Mouse (Mus musculus) spleen, adult 2 months (tissue): ENCODE measurements around the gene Npy5r. TPM values are rescaled to one million over a fixed set of nuclear protein-coding genes. Genes with fewer than 3 reads are reported as not detected.

ENCODE experiments used
- DNase-seq, 2 experiments: peaks; one replicate each; pipeline versions ENCODE4 v3.0.0 to v3.0.0-alpha.2; 2012 to 2021; ENCODE audit warnings: low spot score in 2 of 2, low read depth in 1 of 2
- H3K27ac ChIP-seq: fragments of 200-500 bp; 2 replicates; pipeline ENCODE4 v1.5.1; 2012; ENCODE audit warnings: low read length, inconsistent platforms; ENCODE audit not compliant: insufficient read depth
- H3K27me3 ChIP-seq: fragments of 200-500 bp; 2 replicates; pipeline ENCODE4 v1.6.1; 2012; ENCODE audit warnings: mild to moderate bottlenecking, moderate library complexity, low read length, inconsistent platforms; ENCODE audit not compliant: control insufficient read depth, insufficient read depth
- H3K36me3 ChIP-seq: fragments of 200-500 bp; 2 replicates; pipeline ENCODE4 v1.6.1; 2012; ENCODE audit warnings: mild to moderate bottlenecking, low read length, inconsistent platforms; ENCODE audit not compliant: control insufficient read depth, insufficient read depth
- H3K4me1 ChIP-seq: fragments of 200-500 bp; 2 replicates; pipeline ENCODE4 v1.6.1; 2011; ENCODE audit warnings: inconsistent platforms; ENCODE audit not compliant: control insufficient read depth, insufficient read depth, insufficient read length
- H3K4me3 ChIP-seq: fragments of 200-500 bp; 2 replicates; pipeline ENCODE4 v1.5.1; 2011; ENCODE audit warnings: mild to moderate bottlenecking, inconsistent platforms; ENCODE audit not compliant: insufficient read depth, insufficient read length; ENCODE audit errors: extremely low read depth
- CTCF ChIP-seq: fragments of 200-500 bp; IDR thresholded peaks from 2 replicates; pipeline ENCODE4 v1.5.1; 2011; ENCODE audit warnings: mild to moderate bottlenecking, inconsistent platforms; ENCODE audit not compliant: insufficient read depth, insufficient read length, insufficient replicate concordance; ENCODE audit errors: extremely low read depth
- POLR2A ChIP-seq: fragments of 200-500 bp; IDR thresholded peaks from 2 replicates; pipeline ENCODE4 v1.6.1; 2011; ENCODE audit warnings: low read depth, low read length, inconsistent platforms
- WGBS: fragments of 180-500 bp; shearing (Covaris S2); methylation state at CpG from one replicate; pipeline ENCODE4 v1.1.7; 2018; 5-methylcytosine and 5-hydroxymethylcytosine counted together
- polyA plus RNA-seq: library from polyadenylated mRNA; depleted of rRNA; stranded (reverse); fragments of >200 nt; gene quantifications from 2 replicates; pipeline ENCODE4 v1.2.3, GENCODE M21; 2012; rRNA removed

The Npy5r gene
- polyA plus RNA-seq, result not detected in 2 replicates

DNA sequence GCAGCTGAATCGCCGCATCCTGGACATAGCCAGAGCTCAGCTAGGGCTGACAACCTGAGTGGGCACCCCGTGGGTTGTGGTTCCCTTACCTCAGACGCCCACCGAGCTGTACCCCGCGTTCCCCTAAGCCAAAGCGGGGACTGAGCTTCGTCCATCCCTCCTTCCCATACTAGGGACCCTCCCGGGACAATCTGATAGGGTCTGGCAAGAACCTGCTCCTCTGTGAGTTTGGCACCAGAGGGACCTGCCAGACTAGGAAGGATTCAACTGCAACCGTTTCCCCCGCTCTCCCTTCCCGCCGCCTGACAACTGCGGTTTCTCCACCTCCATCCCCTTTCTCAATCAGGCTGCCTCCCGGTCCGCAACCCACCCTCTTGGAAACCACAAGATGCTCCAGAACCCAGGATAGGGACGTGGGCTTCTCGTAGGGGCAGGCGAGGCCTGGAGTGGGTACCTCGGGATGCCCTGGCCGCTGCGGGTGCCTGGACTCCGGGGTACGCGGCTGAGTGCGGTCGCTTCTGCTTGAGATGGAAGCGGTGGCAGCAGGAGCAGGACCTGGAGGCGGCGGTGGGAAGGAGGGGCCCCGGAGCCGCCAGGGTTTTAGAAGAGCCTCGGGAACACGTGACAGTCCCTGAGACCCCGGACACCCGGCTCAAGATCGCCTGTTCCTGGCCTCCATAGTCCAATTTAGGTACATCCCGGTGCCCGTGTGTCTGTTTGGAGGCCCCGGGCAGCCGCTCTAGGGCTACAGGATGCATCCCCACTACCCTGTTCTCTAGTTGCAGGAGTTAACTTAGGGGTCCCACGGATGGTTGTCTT lies at the start of gene Npy5r:
Gene Npy5r (minus strand): TSS at position 618 of the 819 bp plus-strand sequence.
- no peak within 1 kb of the TSS for H3K27ac ChIP-seq

DNA sequence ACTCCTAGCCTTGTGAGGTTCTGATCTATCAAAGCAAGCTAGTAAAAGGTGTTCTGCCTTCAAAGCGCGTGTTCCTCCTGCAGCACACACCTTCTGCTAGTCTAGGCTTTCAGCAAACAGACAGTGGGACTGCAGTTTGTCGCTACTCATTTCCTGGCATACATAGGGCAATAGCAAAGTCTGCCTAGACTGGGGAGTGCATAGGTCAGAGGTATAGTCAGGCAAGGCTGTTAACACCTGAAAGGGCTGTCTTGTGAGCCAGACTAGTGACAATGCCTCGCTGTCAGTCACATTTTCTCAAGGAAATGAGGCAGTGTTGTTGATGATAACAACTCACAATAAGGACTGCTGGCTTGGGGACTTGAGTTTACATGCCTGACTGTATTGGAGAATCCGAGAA lies 44.0 kb upstream of the Npy5r start:
- no peak overlapping the region for H3K27ac ChIP-seq
- no peak for TF ChIP-seq POLR2A
- no peak for TF ChIP-seq CTCF
- H3K36me3 ChIP-seq, result no peaks in the 10 kb centered on the region
- no peaks in the 10 kb centered on the region for H3K4me1 ChIP-seq
- no peak for DNase-seq
- WGBS, result 55% methylated on average over 5 of the region's 5 CpGs
- no peaks in the 10 kb centered on the region for H3K27me3 ChIP-seq
- no peak overlapping the region for H3K4me3 ChIP-seq

More for the DNA sequence above, at the start of gene Npy5r:
- Histone ChIP-seq H3K36me3 (no peaks in the 10 kb centered on the region), H3K4me1 (no peaks in the 10 kb centered on the region), H3K27me3 (0 out of 2 replicates have a peak, but pooled peaks cover 1% of the 10 kb centered on the region), H3K4me3 (no peak within 1 kb of the TSS)
- no peak for DNase-seq
- TF ChIP-seq CTCF, result no peak
- TF ChIP-seq POLR2A, result no peak
- 9% methylated on average over 42 of the region's 43 CpGs for WGBS

DNA sequence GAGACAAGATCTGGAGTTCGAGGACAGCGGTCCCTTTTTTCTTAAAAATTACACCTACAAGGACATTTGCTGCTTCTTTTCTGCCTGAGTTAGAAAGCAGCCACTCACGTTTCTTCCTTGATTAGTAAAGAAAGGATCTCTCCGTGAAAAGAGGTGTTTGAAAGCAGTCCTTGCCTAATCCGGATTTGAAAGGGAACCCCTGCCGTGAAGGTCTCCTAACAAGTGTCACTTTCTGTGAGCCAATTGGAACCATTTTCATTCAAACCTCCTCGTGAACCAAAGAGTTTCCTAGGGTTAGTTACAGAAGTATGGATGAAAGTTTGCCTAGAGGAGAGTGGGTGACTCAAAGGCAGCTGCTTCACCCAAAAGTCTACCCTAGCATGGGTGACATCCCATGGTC lies 41.5 kb upstream of the Npy5r start:
- no peaks in the 10 kb centered on the region for H3K27me3 ChIP-seq
- TF ChIP-seq CTCF (no peak), POLR2A (no peak)
- no peaks in the 10 kb centered on the region for H3K36me3 ChIP-seq
- H3K4me3 ChIP-seq, result no peak overlapping the region
- 62% methylated on average over 7 of the region's 7 CpGs for WGBS
- DNase-seq, result no peak
- H3K4me1 ChIP-seq, result no peaks in the 10 kb centered on the region
- no peak overlapping the region for H3K27ac ChIP-seq

DNA sequence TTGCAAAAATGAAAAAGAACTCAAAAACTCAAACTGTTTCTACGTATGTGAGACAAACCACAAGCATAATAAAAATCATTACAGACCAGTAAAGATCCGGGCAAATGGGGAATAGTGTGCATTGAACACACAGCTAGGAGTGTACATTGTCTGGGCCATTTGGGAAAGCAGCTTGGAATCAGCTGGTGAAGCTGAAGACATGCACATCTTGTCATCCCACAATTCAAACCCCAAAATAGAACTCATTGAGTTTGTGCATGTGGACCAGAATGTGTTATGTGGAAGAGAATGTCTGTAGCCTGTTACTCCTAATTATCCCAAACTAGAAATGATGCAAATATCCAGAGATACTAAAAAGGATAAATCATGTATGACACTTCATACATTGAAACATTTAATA lies 34.9 kb upstream of the Npy5r start:
- no peak overlapping the region for H3K4me3 ChIP-seq
- H3K27ac ChIP-seq, result no peak overlapping the region
- DNase-seq, result no peak
- H3K36me3 ChIP-seq, result no peaks in the 10 kb centered on the region
- no peaks in the 10 kb centered on the region for H3K27me3 ChIP-seq
- 86% methylated on average over 2 of the region's 2 CpGs for WGBS
- H3K4me1 ChIP-seq, result no peaks in the 10 kb centered on the region
- TF ChIP-seq POLR2A (no peak), CTCF (no peak)

DNA sequence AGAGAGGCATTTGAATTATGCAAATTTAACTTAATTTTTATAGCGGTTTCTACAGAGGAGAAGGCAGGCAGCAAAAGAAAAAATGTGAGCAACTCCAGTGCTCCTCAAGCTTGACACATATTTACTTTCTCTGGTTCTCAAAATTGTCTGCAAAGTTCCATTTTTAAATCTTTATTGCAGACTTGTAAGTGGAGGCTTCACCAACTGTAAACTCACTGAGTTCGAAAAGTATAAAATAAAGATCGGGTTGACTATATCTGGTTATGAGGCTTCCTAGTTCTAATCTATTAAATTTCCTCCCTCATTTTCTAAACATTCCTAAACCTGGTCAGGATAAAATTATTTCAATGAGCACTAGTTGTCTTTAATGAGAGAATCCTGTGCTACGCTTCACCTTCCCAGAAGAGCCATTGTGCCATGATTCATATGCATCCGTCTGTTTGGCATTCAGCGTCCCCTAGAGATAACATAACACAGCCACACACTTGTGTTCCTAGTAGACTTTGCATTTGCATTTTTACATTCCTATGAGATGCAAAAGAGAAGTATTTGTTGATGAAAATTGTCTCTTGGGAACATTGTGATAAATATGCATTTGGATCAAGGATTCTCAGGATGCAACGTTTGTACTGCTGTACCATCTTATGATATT lies 26.5 kb upstream of the Npy5r start:
- WGBS, result 91% methylated on average over 7 of the region's 7 CpGs
- DNase-seq, result no peak
- Histone ChIP-seq H3K27ac (no peak overlapping the region), H3K4me3 (no peak overlapping the region), H3K4me1 (no peaks in the 10 kb centered on the region), H3K27me3 (no peaks in the 10 kb centered on the region), H3K36me3 (no peaks in the 10 kb centered on the region)
- no peak for TF ChIP-seq POLR2A
- no peak for TF ChIP-seq CTCF

DNA sequence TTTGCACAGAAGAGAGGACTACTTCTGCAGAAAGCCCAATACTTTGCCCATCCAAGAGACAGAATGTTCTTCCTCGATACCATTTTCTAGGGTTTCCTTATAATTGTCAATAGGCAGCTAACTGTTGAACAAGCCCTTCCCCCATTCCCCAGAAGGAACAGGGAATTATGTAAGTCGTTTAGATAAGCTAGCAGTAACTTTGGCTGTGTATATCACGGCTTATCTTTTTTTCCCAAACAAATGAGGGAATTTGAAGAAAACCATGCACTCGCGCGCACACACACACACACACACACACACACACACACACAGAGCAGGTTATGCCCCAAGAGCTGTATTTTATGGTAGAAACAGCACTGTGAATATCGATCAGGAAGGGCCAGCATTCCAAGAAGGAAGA lies 10.9 kb upstream of the Npy5r start:
- DNase-seq, result no peak
- Histone ChIP-seq H3K36me3 (no peaks in the 10 kb centered on the region), H3K4me3 (no peak overlapping the region), H3K27me3 (no peaks in the 10 kb centered on the region), H3K4me1 (no peaks in the 10 kb centered on the region), H3K27ac (no peak overlapping the region)
- 67% methylated on average over 7 of the region's 7 CpGs for WGBS
- TF ChIP-seq POLR2A (no peak), CTCF (no peak)

DNA sequence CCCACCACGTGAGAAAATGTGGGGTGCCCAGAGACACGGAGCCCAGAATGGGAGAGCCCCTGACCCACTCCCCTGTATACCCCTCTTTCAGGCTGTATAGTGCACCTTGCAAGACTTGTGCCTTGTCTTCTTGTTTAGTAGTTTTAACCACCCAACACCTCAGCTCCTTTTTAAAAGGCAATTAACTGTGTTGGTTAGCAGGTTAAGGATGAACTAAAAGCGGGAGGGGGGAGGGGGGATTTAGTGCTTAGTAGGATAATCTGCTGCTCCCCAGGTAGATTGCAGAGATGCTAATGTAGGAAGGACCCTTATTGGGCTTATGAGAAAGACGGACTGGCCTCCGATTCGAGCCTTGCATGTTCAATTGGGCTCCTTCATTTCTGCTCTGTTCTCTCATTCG lies 10.1 kb upstream of the Npy5r start:
- no peak for DNase-seq
- Histone ChIP-seq H3K36me3 (no peaks in the 10 kb centered on the region), H3K27ac (no peak overlapping the region), H3K27me3 (no peaks in the 10 kb centered on the region), H3K4me3 (no peak overlapping the region), H3K4me1 (no peaks in the 10 kb centered on the region)
- 11% methylated on average over 7 of the region's 7 CpGs for WGBS
- TF ChIP-seq POLR2A (no peak), CTCF (no peak)
